15 mouse cellular contexts compared by ENCODE assay signal in genomic region chr7:79507756-79508155, GRCm38 (mm10). TPM values are rescaled to one million over a fixed set of nuclear protein-coding genes. Genes with fewer than 3 reads are reported as not detected.
DNase-seq lines count a peak whose midpoint lies in the region; ATAC-seq and TF ChIP-seq lines count a peak whose summit lies in the region.
"Had no signal": no experiment of that assay in that cellular context is flagged by ENCODE, and none has a peak within 500 bp of the region (broad histone marks: within the 10 kb centered on the region; RNA-seq: fewer than 3 reads in every experiment).

No protein-coding gene starts in this region.

- peak overlapping the region; percentile 94 for H3K4me2 ChIP-seq in neural tube, embryonic 11.5 days (ENCODE audit: low read depth)
- H3K4me2 ChIP-seq in forebrain, embryonic 14.5 days (ENCODE audit: low read length) = peak overlapping the region; percentile 99
- H3K4me2 ChIP-seq in hindbrain, postnatal 0 days (ENCODE audit: low read depth, low read length) = peak overlapping the region; percentile 93
- peak overlapping the region; percentile 94 for H3K4me2 ChIP-seq in neural tube, embryonic 14.5 days (ENCODE audit: low read depth, low read length)

- peak overlapping the region; percentile 84 for H3K4me3 ChIP-seq in neural tube, embryonic 11.5 days (ENCODE audit: low read depth, low read length)
- peak overlapping the region; percentile 99 for H3K4me3 ChIP-seq in forebrain, embryonic 14.5 days (ENCODE audit: low read depth, low read length)
- peak overlapping the region; percentile 89 for H3K4me3 ChIP-seq in hindbrain, postnatal 0 days (ENCODE audit: low read length)
- peak overlapping the region; percentile 90 for H3K4me3 ChIP-seq in neural tube, embryonic 14.5 days (ENCODE audit: low read depth, low read length)

- WGBS in neural tube, embryonic 11.5 days = 4% methylated on average over 1 of the region's 1 CpGs
- WGBS in forebrain, embryonic 14.5 days = 4% methylated on average over 1 of the region's 1 CpGs
- WGBS in hindbrain, postnatal 0 days = 11% methylated on average over 1 of the region's 1 CpGs
- 0% methylated on average over 1 of the region's 1 CpGs for WGBS in neural tube, embryonic 14.5 days

- peak overlapping the region; percentile 99 for H3K9ac ChIP-seq in neural tube, embryonic 11.5 days (ENCODE audit: low read length)
- peak overlapping the region; percentile 100 for H3K9ac ChIP-seq in forebrain, embryonic 14.5 days (ENCODE audit: low read length)
- peak overlapping the region; percentile 98 for H3K9ac ChIP-seq in hindbrain, postnatal 0 days (replicated peaks; ENCODE audit: low read length)
- peak overlapping the region; percentile 99 for H3K9ac ChIP-seq in neural tube, embryonic 14.5 days (replicated peaks; ENCODE audit: low read depth, low read length)
- H3K9ac ChIP-seq: heart, embryonic 13.5 days; limb, embryonic 12.5 days had no signal

- H3K9me3 ChIP-seq in neural tube, embryonic 11.5 days (ENCODE audit: control insufficient read depth, low read length) = no peaks in the 10 kb centered on the region
- no peaks in the 10 kb centered on the region for H3K9me3 ChIP-seq in forebrain, embryonic 14.5 days (replicated peaks; ENCODE audit: control insufficient read depth, low read length)
- H3K9me3 ChIP-seq in hindbrain, postnatal 0 days (ENCODE audit: low read length) = no peaks in the 10 kb centered on the region
- H3K9me3 ChIP-seq in neural tube, embryonic 14.5 days (ENCODE audit: control insufficient read depth, low read length) = no peaks in the 10 kb centered on the region
- H3K9me3 ChIP-seq: heart, embryonic 13.5 days; limb, embryonic 12.5 days had no signal

- H3K27me3 ChIP-seq in neural tube, embryonic 11.5 days (ENCODE audit: control insufficient read depth, insufficient read depth, low read length) = peaks cover 86% of the 10 kb centered on the region
- H3K27me3 ChIP-seq in forebrain, embryonic 14.5 days (replicated peaks; ENCODE audit: control insufficient read depth, insufficient read depth, low read length) = no peaks in the 10 kb centered on the region
- no peaks in the 10 kb centered on the region for H3K27me3 ChIP-seq in hindbrain, postnatal 0 days (ENCODE audit: insufficient read depth, low read length)
- H3K27me3 ChIP-seq in neural tube, embryonic 14.5 days (ENCODE audit: control insufficient read depth, insufficient read depth, low read length) = no peaks in the 10 kb centered on the region; the same call in 1 of the 2 replicates

- DNase-seq in neural tube, embryonic 11.5 days (ENCODE audit: low spot score) = peak; percentile 17
- no peak for DNase-seq in neural tube, embryonic 10.5 days (ENCODE audit: extremely low spot score, low spot score)
- no peak for DNase-seq in forebrain, embryonic 14.5 days (ENCODE audit: low spot score)
- no peak for DNase-seq in hindbrain, postnatal 0 days (ENCODE audit: low spot score)
- DNase-seq in frontal cortex, postnatal 36 days (ENCODE audit: low spot score in 2 of 2) = no peak
- no peak for DNase-seq in thymus, postnatal 25 days
- DNase-seq: gastrocnemius, postnatal 10 days; layer of hippocampus, postnatal 36 days had no signal

- peaks cover 4% of the 10 kb centered on the region; the same call in 1 of the 2 replicates for H3K36me3 ChIP-seq in neural tube, embryonic 11.5 days (ENCODE audit: control insufficient read depth, insufficient read depth, low read length)
- H3K36me3 ChIP-seq in forebrain, embryonic 14.5 days (ENCODE audit: control insufficient read depth, insufficient read depth, low read length) = peaks cover 71% of the 10 kb centered on the region
- no peaks in the 10 kb centered on the region; the same call in 1 of the 2 replicates for H3K36me3 ChIP-seq in hindbrain, postnatal 0 days (ENCODE audit: insufficient read depth, low read length)
- peaks cover 10% of the 10 kb centered on the region; the same call in 1 of the 2 replicates for H3K36me3 ChIP-seq in neural tube, embryonic 14.5 days (ENCODE audit: control insufficient read depth, insufficient read depth, low read length)
- H3K36me3 ChIP-seq: heart, embryonic 13.5 days; limb, embryonic 12.5 days had no signal

- H3K27ac ChIP-seq in neural tube, embryonic 11.5 days (ENCODE audit: low read depth, low read length) = peak overlapping the region; percentile 99
- H3K27ac ChIP-seq in forebrain, embryonic 14.5 days (ENCODE audit: low read depth, low read length) = peak overlapping the region; percentile 100
- H3K27ac ChIP-seq in hindbrain, postnatal 0 days = peak overlapping the region; percentile 97
- H3K27ac ChIP-seq in neural tube, embryonic 14.5 days (ENCODE audit: low read depth, low read length) = peak overlapping the region; percentile 99
- H3K27ac ChIP-seq: heart, embryonic 13.5 days; kidney, postnatal 0 days; limb, embryonic 12.5 days; macrophage had no signal

- no peak for TF ChIP-seq CTCF in hindbrain, postnatal 0 days (IDR thresholded peaks at IDR 0.05; ENCODE audit: low read depth)

- no peak for ATAC-seq in neural tube, embryonic 11.5 days (ENCODE audit: insufficient read depth, low FRiP score, low TSS enrichment)
- no peak for ATAC-seq in forebrain, embryonic 14.5 days
- no peak for ATAC-seq in hindbrain, postnatal 0 days
- ATAC-seq in neural tube, embryonic 14.5 days (ENCODE audit: low read depth) = no peak
- no peak for ATAC-seq in megakaryocyte, adult 5-6 weeks (ENCODE audit: poor library complexity, severe bottlenecking)
- ATAC-seq: inflammation-experienced regulatory T-cells, adult 6 months had no signal

- H3K4me1 ChIP-seq in neural tube, embryonic 11.5 days (ENCODE audit: control insufficient read depth, insufficient read depth, low read length) = peaks cover 13% of the 10 kb centered on the region
- peaks cover 29% of the 10 kb centered on the region for H3K4me1 ChIP-seq in forebrain, embryonic 14.5 days (ENCODE audit: control insufficient read depth, insufficient read depth, low read length)
- peaks cover 15% of the 10 kb centered on the region for H3K4me1 ChIP-seq in hindbrain, postnatal 0 days (ENCODE audit: insufficient read depth, low read length)
- H3K4me1 ChIP-seq in neural tube, embryonic 14.5 days (ENCODE audit: control insufficient read depth, insufficient read depth, low read length) = peaks cover 51% of the 10 kb centered on the region; the same call in 1 of the 2 replicates

RNA-seq across cellular contexts. Expression of gene Polg, which starts 41.6 kb away (rescaled TPM):
- 36.9 and 45.1 TPM in 2 replicates for polyA plus RNA-seq in neural tube, embryonic 11.5 days (2014; fragmentation: Nextera tagmentation; extraction: Ambion mirVana)
- 20.2 and 23.4 TPM in 2 replicates for polyA plus RNA-seq in forebrain, embryonic 14.5 days (2014; fragmentation: Nextera tagmentation; extraction: Ambion mirVana)
- total RNA-seq in hindbrain, postnatal 0 days (2014; rRNA removed) = 60.0 and 79.5 TPM in 2 replicates
- 23.8 and 23.9 TPM in 2 replicates for polyA plus RNA-seq in hindbrain, postnatal 0 days (2015; fragmentation: Nextera tagmentation; extraction: Ambion mirVana)
- 23.0 and 30.5 TPM in 2 replicates for polyA plus RNA-seq in neural tube, embryonic 14.5 days (2014; fragmentation: Nextera tagmentation; extraction: Ambion mirVana)
- total RNA-seq in megakaryocyte, adult 5-6 weeks (2015) = 18.9 and 26.5 TPM in 2 replicates
- total RNA-seq in megakaryocyte, adult 5-6 weeks (2017) = 61.2 and 71.9 TPM in 2 replicates
